Mouse (Mus musculus) heart, embryonic 14.5 days (tissue): ENCODE measurements around the gene Bpgm. TPM values are rescaled to one million over a fixed set of nuclear protein-coding genes. Genes with fewer than 3 reads are reported as not detected.

Experiments used
- ATAC-seq: fragments of 200-750 bp; cut with Nextera tagmentation; 2 replicates; pipeline ENCODE4 v1.8.0; 2017; ENCODE audit warnings: low read depth, moderate TSS enrichment; ENCODE audit not compliant: insufficient number of reproducible peaks, insufficient read depth, low FRiP score
- H3K27ac ChIP-seq, 2 experiments: fragments of 200-500 bp in 1 of 2; fragments of 300-500 bp in 1 of 2; sonication (generic) in 1 of 2; replicated peaks in 1 of 2; 2 replicates each; pipeline ENCODE4 v1.5.1; 2012 to 2014; ENCODE audit warnings: low read depth in 2 of 2, low read length in 2 of 2, control low read depth in 1 of 2, mild to moderate bottlenecking in 1 of 2, mixed read lengths in 1 of 2; ENCODE audit not compliant: control insufficient read depth in 1 of 2, insufficient read depth in 1 of 2
- H3K27me3 ChIP-seq: fragments of 300-500 bp; sonication (generic); 2 replicates; pipeline ENCODE4 v1.6.1; 2014; ENCODE audit warnings: mild to moderate bottlenecking, low read length, control low read depth; ENCODE audit not compliant: control insufficient read depth, insufficient read depth
- H3K36me3 ChIP-seq: fragments of 300-500 bp; sonication (generic); 2 replicates; pipeline ENCODE4 v1.6.1; 2014; ENCODE audit warnings: mild to moderate bottlenecking, control low read depth, low read length, mixed read lengths; ENCODE audit not compliant: control insufficient read depth, insufficient read depth
- H3K4me1 ChIP-seq, 2 experiments: fragments of 200-500 bp in 1 of 2; fragments of 300-500 bp in 1 of 2; sonication (generic) in 1 of 2; 2 replicates each; pipeline ENCODE4 v1.6.1; 2012 to 2014; ENCODE audit warnings: low read length in 2 of 2, control low read depth in 1 of 2, mixed read lengths in 1 of 2; ENCODE audit not compliant: control insufficient read depth in 2 of 2, insufficient read depth in 2 of 2
- H3K4me2 ChIP-seq: fragments of 300-500 bp; sonication (generic); 2 replicates; pipeline ENCODE4 v1.6.1; 2014; ENCODE audit warnings: mild to moderate bottlenecking, low read length
- H3K4me3 ChIP-seq, 2 experiments: fragments of 200-500 bp in 1 of 2; fragments of 300-500 bp in 1 of 2; sonication (generic) in 1 of 2; 2 replicates each; pipeline ENCODE4 v1.5.1; 2012 to 2014; ENCODE audit warnings: low read length in 2 of 2, mild to moderate bottlenecking in 2 of 2, control low read depth in 1 of 2, low read depth in 1 of 2, moderate library complexity in 1 of 2; ENCODE audit not compliant: control insufficient read depth in 1 of 2, insufficient read depth in 1 of 2
- H3K9ac ChIP-seq: fragments of 300-500 bp; sonication (generic); 2 replicates; pipeline ENCODE4 v1.6.1; 2014; ENCODE audit warnings: mild to moderate bottlenecking, low read length
- H3K9me3 ChIP-seq: fragments of 300-500 bp; sonication (generic); 2 replicates; pipeline ENCODE4 v1.6.1; 2016; ENCODE audit warnings: low read length, control low read depth; ENCODE audit not compliant: control insufficient read depth
- WGBS: fragments of 180-500 bp; shearing (Covaris S2); extraction: QIAGEN DNeasy Blood & Tissue Kit; methylation state at CpG from one replicate; pipeline ENCODE4 v1.1.7; 2014; 5-methylcytosine and 5-hydroxymethylcytosine counted together
- polyA plus RNA-seq: library from polyadenylated mRNA; unstranded; fragments of >200 nt; fragmentation: Nextera tagmentation; extraction: Ambion mirVana; gene quantifications from 2 replicates; pipeline ENCODE4 v1.2.1, GENCODE M21; 2014

Gene Bpgm
- polyA plus RNA-seq, 1 experiment from 2014 or later = 40.1 TPM

GRCm38 (mm10) chr6:34519087-34519486, 43.1 kb downstream of the Bpgm start:
- Histone ChIP-seq H3K27ac (no peak overlapping the region), H3K4me2 (no peak overlapping the region), H3K36me3 (no peaks in the 10 kb centered on the region), H3K9ac (no peak overlapping the region), H3K27me3 (no peaks in the 10 kb centered on the region), H3K4me1 (0 out of 4 replicates have a peak, but pooled peaks cover 0 to 2% of the 10 kb centered on the region in 2 experiments), H3K9me3 (no peaks in the 10 kb centered on the region), H3K4me3 (no peak overlapping the region)
- 62% methylated on average over 1 of the region's 1 CpGs for WGBS
- ATAC-seq = no peak

- Histone ChIP-seq H3K4me1 (no peaks in the 10 kb centered on the region), H3K9me3 (no peaks in the 10 kb centered on the region), H3K9ac (no peak overlapping the region), H3K27ac (no peak overlapping the region), H3K27me3 (no peaks in the 10 kb centered on the region), H3K36me3 (no peaks in the 10 kb centered on the region), H3K4me3 (no peak overlapping the region), H3K4me2 (no peak overlapping the region)
- ATAC-seq = no peak
- 94% methylated on average over 2 of the region's 2 CpGs for WGBS
Observed at GRCm38 (mm10) chr6:34520491-34520890, 44.5 kb downstream of the Bpgm start.

GRCm38 (mm10) chr6:34520912-34521311, 44.9 kb downstream of the Bpgm start:
- Histone ChIP-seq H3K9ac (no peak overlapping the region), H3K4me2 (no peak overlapping the region), H3K27ac (no peak overlapping the region), H3K27me3 (no peaks in the 10 kb centered on the region), H3K4me3 (no peak overlapping the region), H3K4me1 (no peaks in the 10 kb centered on the region), H3K9me3 (no peaks in the 10 kb centered on the region), H3K36me3 (no peaks in the 10 kb centered on the region)
- ATAC-seq = no peak
- WGBS = 57% methylated on average over 6 of the region's 6 CpGs

GRCm38 (mm10) chr6:34523476-34523875, 47.5 kb downstream of the Bpgm start:
- Histone ChIP-seq H3K27me3 (no peaks in the 10 kb centered on the region), H3K9me3 (no peaks in the 10 kb centered on the region), H3K27ac (no peak overlapping the region), H3K9ac (no peak overlapping the region), H3K4me1 (no peaks in the 10 kb centered on the region), H3K36me3 (no peaks in the 10 kb centered on the region), H3K4me2 (no peak overlapping the region), H3K4me3 (no peak overlapping the region)
- ATAC-seq = no peak
- 69% methylated on average over 5 of the region's 5 CpGs for WGBS

- H3K4me3 ChIP-seq = no peak overlapping the region
- H3K4me1 ChIP-seq = no peaks in the 10 kb centered on the region
- H3K9ac ChIP-seq = no peak overlapping the region
- no peak overlapping the region for H3K4me2 ChIP-seq
- H3K27ac ChIP-seq = no peak overlapping the region
- no peak for ATAC-seq
- H3K36me3 ChIP-seq = no peaks in the 10 kb centered on the region
- no peaks in the 10 kb centered on the region for H3K9me3 ChIP-seq
- WGBS = 73% methylated on average over 1 of the region's 1 CpGs
- no peaks in the 10 kb centered on the region for H3K27me3 ChIP-seq
Observed at GRCm38 (mm10) chr6:34525499-34525924, 49.5 kb downstream of the Bpgm start.

- Histone ChIP-seq H3K9me3 (no peaks in the 10 kb centered on the region), H3K36me3 (no peaks in the 10 kb centered on the region), H3K4me2 (no peak overlapping the region), H3K4me1 (no peaks in the 10 kb centered on the region), H3K9ac (no peak overlapping the region), H3K27me3 (no peaks in the 10 kb centered on the region), H3K4me3 (no peak overlapping the region), H3K27ac (no peak overlapping the region)
- WGBS = 73% methylated on average over 6 of the region's 6 CpGs
- no peak for ATAC-seq
Observed at GRCm38 (mm10) chr6:34525927-34526326, 49.9 kb downstream of the Bpgm start.

- Histone ChIP-seq H3K4me1 (no peaks in the 10 kb centered on the region), H3K27ac (no peak overlapping the region), H3K4me2 (no peak overlapping the region), H3K36me3 (no peaks in the 10 kb centered on the region), H3K27me3 (no peaks in the 10 kb centered on the region), H3K9me3 (no peaks in the 10 kb centered on the region), H3K4me3 (no peak overlapping the region), H3K9ac (no peak overlapping the region)
- no peak for ATAC-seq
- 68% methylated on average over 3 of the region's 3 CpGs for WGBS
Observed at GRCm38 (mm10) chr6:34526389-34526788, 50.4 kb downstream of the Bpgm start.

- Histone ChIP-seq H3K36me3 (no peaks in the 10 kb centered on the region), H3K9me3 (no peaks in the 10 kb centered on the region), H3K4me2 (no peak overlapping the region), H3K27me3 (no peaks in the 10 kb centered on the region), H3K27ac (no peak overlapping the region), H3K9ac (no peak overlapping the region), H3K4me3 (no peak overlapping the region), H3K4me1 (no peaks in the 10 kb centered on the region)
- no peak for ATAC-seq
- 58% methylated on average over 2 of the region's 2 CpGs for WGBS
Observed at GRCm38 (mm10) chr6:34528131-34528530, 52.1 kb downstream of the Bpgm start.
